Mouse (Mus musculus) frontal cortex, postnatal 10 days (tissue): ENCODE measurements around the gene Aven.

ENCODE experiments used
- DNase-seq, 2 experiments: peaks; one replicate each; pipeline ENCODE4 v3.0.0; 2022; ENCODE audit warnings: low spot score in 2 of 2, mixed read lengths in 1 of 2

The Aven gene

GRCm38 (mm10) chr2:112557453-112557852 lies 64.7 kb downstream of the Aven start:
- no peak for DNase-seq

- DNase-seq = no peak
These were observed 68.8 kb downstream of the Aven start for GRCm38 (mm10) chr2:112561549-112561948.

- DNase-seq = no peak
These were observed 72.3 kb downstream of the Aven start for GRCm38 (mm10) chr2:112565060-112565459.

- DNase-seq = no peak
These were observed 73.7 kb downstream of the Aven start for GRCm38 (mm10) chr2:112566290-112567085.

- DNase-seq = no peak
These were observed 75.0 kb downstream of the Aven start for GRCm38 (mm10) chr2:112567786-112568185.

- no peak for DNase-seq
These were observed 98.2 kb downstream of the Aven start for GRCm38 (mm10) chr2:112590985-112591384.

GRCm38 (mm10) chr2:112591451-112591871 lies 98.7 kb downstream of the Aven start:
- peak in 1 of 2 experiments; percentile 10 for DNase-seq

- no peak for DNase-seq
These were observed 100.6 kb downstream of the Aven start for GRCm38 (mm10) chr2:112593322-112593721.

- DNase-seq = no peak
These were observed 101.0 kb downstream of the Aven start for GRCm38 (mm10) chr2:112593781-112594180.

GRCm38 (mm10) chr2:112595807-112596206 lies 103.0 kb downstream of the Aven start:
- DNase-seq = no peak

GRCm38 (mm10) chr2:112596415-112596814 lies 103.7 kb downstream of the Aven start:
- no peak for DNase-seq

GRCm38 (mm10) chr2:112597064-112597463 lies 104.3 kb downstream of the Aven start:
- DNase-seq = no peak

- no peak for DNase-seq
These were observed 107.5 kb downstream of the Aven start for GRCm38 (mm10) chr2:112600222-112600621.

GRCm38 (mm10) chr2:112602487-112602886 lies 109.7 kb downstream of the Aven start:
- no peak for DNase-seq

GRCm38 (mm10) chr2:112606536-112606935 lies 113.8 kb downstream of the Aven start:
- no peak for DNase-seq

- DNase-seq = no peak
These were observed 119.9 kb downstream of the Aven start for GRCm38 (mm10) chr2:112612628-112613027.

GRCm38 (mm10) chr2:112614375-112614774 lies 121.6 kb downstream of the Aven start:
- no peak for DNase-seq

GRCm38 (mm10) chr2:112617206-112617605 lies 124.4 kb downstream of the Aven start:
- no peak for DNase-seq

- no peak for DNase-seq
These were observed 132.4 kb downstream of the Aven start for GRCm38 (mm10) chr2:112625156-112625555.

GRCm38 (mm10) chr2:112630669-112631068 lies 137.9 kb downstream of the Aven start:
- DNase-seq = no peak

GRCm38 (mm10) chr2:112632536-112632935 lies 139.8 kb downstream of the Aven start:
- no peak for DNase-seq

GRCm38 (mm10) chr2:112637206-112637605 lies 144.4 kb downstream of the Aven start:
- DNase-seq = no peak

- no peak for DNase-seq
These were observed 161.1 kb downstream of the Aven start for GRCm38 (mm10) chr2:112653836-112654235.

GRCm38 (mm10) chr2:112656131-112656530 lies 163.4 kb downstream of the Aven start:
- no peak for DNase-seq
